Mouse (Mus musculus): ENCODE data around the gene Slc35e3.
"Not testable (repeated sequence)": the region's sequence is repeated elsewhere in the genome, so short reads cannot be mapped to it uniquely, and the experiment has no call there.

The Slc35e3 gene

DNA sequence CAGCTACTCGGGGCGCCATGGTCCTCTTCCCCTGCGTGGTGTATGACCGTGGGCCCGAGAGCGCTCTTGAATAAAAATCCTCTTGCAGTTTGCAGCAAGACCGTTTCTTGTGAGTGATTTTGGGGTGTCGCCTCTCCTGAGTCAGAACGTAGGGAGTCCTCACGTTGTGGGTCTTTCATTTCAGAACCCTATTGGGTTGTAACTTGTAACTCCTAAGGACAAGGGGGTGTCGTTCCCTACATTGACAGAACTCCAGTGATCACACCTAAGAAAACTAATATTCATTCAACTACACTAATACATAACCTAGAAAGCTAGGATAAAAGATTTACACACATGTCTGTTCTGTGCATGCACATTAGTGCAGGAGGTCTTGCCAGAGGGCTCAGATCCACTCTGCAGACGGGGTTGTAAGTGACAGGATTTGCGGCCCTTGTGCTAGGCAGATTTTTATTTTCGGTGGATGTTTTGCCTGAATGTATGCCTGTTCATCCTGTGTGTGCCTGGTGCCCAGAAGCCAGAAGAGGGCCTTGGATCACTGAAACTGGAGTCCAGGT lies 3.7 kb upstream of the Slc35e3 start:
- no peak for DNase-seq (ENCODE audit: low spot score)

DNA sequence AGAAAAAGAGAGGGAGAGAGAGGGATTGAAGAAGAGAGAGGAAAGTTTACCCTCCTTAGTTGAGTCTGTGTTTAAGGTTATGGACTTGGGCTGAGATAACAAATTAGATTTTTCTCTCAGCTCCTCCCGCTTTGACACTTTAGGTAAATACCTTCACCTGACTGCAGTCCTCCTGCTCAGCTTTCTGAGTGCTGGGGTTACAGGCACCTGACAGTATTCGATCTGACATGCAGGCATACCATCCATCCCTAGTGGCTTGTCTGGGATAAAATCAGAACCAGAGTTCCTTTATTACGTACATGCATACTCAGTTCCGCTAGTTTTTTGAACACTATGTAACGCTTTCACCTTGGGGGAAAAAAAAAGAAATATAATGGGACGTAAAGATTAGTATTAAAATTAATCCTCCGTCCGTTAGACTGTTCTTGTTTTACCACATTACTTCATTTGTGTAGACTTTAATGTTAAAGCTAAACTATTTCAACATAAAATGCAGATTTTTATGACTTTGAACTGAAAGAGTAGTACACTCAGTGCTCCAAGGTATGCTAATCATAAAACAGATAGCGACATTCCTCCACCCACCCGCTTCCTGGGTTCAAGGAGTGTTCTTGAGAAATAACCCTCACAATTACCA lies 3.0 kb upstream of the Slc35e3 start:
- DNase-seq (ENCODE audit: low spot score) = no peak

DNA sequence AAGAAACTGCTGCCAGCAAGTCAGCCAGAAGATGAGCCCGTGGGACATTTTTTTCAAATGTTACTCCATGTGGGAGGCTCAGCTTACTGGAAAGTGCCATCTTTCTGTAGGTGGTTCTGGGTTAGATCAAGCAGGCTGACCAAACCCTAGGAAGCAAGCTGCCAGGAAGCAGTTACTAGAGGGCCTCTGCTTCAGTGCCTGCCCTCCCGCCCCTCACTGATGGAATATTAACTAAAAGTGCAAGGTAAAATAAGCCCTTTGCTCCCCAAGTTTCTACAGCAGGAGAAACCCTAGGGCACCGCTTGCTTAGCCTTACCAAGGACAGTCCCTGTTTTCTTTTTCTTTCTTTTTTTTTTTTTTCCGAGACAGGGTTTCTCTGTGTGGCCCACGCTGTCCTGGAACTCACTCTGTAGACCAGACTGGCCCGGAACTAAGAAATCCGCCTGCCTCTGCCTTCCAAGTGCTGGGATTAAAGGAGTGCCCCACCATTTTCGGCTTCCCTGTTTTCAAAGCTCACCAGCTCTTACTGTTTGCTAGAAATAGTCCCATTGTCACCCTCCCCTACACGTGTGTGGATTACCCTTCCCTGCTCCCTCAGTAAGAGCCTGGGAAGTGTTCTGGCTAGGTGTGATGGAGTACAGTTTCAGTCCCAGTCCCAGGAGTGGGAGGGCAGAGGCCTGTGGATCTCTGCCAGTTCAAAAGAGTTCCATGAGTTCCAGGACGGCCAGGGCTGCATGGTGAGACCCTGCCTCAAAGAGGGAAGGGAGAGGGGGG lies 2.3 kb upstream of the Slc35e3 start:
- DNase-seq (ENCODE audit: low spot score) = no peak

DNA sequence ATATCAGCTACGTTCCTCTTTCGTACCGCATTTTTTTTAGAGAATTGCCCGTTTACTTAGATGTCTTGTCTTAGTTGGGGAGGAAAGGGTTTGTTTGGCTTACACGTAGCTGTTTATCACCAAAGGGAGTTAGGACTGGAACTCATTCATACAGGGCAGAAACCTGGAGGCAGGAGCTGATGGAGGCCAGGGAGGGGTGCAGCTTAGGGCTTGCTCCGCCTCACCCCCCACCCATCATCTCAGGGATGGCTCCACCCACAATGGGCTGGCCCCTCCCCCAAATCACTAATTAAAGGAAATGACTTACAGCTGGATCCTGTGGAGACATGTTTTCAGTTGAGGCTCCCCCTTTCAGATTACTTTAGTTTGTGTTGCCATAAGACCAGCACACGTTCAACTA lies 1.5 kb upstream of the Slc35e3 start:
- no peak for DNase-seq (ENCODE audit: low spot score)

DNA sequence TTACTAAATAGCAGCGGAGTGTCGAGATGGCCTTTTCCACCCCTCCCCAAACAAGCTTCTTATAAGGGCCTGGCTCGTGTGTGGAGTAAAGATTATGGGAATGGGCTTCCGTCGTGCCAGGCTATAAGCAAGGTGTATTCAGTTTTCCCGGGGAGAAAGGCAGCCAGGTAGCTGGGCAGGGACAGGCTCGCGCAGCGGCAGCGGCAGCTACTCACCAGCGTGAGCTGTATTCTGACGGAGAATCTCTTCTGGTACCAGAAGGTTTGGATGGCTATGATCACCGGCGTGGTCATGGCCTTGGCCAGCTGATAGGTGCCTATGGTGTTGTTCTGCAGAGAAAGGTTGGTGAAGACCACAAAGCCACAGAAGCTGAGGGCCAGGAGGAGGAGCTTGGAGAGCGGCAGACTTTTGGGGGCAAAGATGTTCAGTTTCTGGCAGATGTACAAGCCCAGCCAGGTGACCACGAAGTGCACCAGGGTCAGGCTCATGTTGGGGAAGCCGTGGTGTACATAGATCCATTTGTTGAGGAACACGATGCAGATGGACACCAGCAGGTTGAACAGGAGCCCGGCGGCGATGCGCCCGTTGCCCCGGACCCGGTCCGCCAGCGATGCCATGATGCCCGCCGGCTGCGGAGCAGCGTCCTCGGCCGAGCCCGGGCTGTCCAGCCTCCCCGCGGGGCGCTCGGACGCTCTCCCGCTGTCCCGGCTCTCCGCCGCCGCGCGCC lies 432 bp downstream of the Slc35e3 start:
- DNase-seq (ENCODE audit: low spot score) = not testable (repeated sequence)

DNA sequence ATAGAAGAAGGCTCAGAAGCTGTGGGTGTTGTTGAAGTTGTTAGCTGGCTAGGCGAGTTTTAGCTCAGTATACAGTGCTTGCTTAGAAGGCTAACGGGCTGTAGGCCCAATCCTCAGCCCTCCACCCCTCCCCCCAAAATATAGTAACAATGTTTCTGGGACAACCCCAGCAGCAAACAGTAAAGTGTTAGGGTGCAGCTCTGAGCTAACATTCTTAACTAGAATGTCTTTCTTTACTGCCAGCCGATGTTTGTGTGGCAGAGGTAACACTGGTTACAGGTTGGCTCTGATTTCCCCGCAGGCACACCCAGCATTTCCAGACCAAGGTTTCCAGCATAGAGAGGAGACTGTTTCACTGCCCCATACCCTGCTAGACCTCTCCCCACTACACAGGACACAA lies 2.2 kb downstream of the Slc35e3 start:
- no peak for DNase-seq (ENCODE audit: low spot score)

DNA sequence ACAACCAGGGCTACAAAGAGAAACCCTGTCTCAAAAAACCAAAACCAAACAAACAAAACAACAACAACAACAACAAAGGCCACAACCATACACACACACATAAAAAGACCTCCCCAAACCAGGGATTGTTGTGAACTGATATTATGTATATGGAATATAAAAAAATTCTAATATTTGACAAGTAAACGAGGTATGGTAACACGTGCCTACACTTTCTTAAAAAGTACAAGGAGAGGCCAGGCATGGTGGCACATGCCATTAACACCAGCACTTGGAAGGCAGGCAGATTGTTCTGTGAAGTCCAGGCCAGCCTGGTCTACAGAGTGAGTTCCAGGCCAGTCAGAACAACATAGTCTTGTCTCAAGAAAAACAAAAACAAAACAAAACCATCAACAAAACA lies 3.0 kb downstream of the Slc35e3 start:
- DNase-seq (ENCODE audit: low spot score) = no peak

DNA sequence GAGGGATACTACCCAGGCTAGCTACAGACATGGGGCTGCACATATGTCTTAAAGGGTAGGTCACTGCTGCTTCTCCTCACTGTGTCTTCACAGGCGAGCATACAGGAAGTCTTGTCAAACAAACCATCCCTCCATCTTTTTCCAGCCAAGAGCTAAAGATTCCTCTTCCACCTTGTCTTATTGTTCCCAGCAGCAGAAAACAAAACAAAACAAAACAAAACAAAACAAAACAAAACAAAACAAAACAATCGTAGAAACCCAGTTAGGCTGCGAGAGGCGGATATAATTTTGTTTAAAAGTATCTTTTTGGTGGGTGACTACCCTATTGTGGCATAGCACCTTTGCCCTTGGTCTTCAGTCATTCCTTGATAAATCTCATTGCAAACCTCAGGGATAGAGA lies 3.5 kb downstream of the Slc35e3 start:
- no peak for DNase-seq (ENCODE audit: low spot score)

DNA sequence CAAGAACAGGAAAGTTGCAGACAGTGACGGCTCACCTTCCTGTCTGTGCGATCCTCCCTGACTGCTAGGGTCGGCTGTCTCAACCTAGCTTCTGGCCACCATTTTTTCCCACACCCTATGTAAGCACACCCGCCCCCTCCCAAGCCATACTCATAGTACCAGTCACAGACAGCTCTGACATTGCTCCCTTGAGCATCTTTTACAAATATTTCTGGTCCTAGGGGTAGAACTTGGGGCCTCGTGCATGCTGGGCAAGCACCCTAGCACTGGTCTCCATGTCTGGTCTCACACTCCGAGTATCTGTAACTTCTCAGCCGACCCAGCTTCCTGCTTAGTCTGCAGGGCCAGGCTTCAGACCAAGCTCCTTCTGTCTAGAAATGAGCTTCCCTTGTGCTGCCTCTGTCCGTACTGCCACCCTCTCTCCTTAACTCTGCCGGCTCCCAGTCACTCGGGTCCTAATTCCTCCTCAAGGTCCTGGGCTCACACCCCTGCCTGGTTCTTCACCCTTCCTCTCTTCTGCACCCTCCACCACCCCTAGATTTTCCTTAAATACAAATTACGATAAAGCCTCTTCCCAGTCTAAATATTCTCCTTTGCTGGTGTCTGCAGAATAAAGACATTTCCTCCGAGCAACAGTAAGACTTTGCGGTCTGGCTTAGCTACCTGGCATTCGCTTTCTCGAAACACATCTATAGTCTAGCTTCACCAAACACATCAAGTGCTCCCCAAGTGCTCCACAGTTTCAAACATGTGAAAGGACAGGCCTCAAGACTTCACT lies 4.3 kb downstream of the Slc35e3 start:
- DNase-seq (ENCODE audit: low spot score) = no peak

DNA sequence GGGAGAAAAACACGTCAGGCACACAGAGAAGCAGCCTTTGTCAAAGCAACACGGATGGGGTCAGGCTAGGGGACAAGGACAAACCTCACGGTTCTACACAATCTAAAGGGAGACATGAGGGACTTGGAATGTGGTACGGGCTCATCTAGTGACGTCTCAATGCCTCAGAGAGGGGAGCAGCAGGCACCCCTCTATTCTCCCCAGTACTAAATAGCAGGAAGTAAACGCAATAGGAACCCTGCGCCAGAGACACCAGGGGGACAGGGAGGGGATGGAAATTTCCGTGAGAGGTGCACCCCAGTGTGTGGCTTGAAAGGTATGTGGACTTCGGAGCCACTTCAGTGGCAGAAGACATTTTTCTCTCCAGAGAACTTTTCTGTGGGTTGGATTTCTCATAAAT lies 5.2 kb downstream of the Slc35e3 start:
- no peak for DNase-seq (ENCODE audit: low spot score)

DNA sequence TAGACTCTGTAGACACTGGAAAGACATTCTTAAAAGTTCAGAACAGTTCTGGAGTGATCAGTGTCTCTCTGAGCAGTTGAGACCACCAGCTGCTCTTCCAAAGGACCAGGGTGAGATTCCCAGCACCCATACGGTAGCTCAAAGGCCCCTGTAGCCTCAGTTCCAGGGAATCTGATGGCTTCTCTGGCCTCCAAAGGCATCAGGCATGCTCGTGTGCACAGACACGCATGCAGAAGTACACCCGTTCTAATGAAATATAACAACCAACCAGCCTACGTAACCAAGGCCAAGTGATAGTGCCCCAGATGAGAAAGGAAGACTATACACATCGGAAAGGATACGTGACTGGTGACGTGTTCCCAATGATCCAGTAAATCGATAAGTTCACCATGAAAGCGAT lies 6.0 kb downstream of the Slc35e3 start:
- no peak for DNase-seq (ENCODE audit: low spot score)

DNA sequence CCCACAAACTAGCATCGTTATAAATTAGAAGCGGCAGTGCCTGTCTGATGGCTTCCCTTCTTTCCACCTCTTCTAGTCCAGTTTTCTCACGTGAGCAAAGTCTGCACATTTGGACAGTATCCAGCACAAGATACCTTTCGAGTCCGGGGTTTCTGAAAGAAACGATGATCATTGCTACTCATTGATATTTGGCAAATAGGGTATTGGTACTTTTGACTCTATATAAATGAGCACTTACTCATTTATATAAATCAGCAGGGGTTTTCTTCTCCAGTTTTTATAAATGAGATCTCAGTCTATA lies 6.6 kb downstream of the Slc35e3 start:
- DNase-seq (ENCODE audit: low spot score) = no peak

DNA sequence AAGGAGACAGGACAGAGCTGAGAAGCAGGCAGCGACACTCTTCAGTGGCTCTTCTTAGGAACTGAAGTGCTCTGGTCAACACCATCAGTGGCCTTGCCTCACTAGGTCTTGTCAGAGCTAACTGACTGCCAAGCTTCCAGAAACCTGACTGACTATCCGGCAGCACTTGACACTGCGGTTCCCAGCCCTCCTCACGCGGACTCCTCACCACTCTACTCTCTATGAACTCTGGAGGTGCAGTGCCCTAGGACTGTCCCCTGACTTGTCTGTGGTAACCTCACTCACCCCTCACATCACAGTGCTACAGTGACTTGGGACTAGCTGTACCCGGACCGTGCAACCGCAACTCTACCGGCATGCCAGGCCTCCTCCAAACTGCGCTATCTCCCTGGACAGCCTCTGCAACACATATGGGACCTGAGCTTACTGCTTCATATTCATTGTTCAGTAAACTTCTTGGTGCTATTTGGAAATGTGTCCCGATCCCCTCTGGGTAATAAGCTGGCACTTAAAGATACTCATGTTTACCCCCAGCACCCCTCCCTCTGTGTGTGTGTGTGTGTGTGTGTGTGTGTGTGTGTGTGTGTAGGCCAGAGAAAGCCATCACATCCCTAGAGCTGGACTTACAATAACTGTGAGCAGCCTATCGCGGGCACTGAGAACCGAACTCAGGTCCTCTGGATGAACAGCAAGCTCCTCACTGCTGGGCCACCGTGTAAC lies 7.1 kb downstream of the Slc35e3 start:
- no peak for DNase-seq (ENCODE audit: low spot score)

DNA sequence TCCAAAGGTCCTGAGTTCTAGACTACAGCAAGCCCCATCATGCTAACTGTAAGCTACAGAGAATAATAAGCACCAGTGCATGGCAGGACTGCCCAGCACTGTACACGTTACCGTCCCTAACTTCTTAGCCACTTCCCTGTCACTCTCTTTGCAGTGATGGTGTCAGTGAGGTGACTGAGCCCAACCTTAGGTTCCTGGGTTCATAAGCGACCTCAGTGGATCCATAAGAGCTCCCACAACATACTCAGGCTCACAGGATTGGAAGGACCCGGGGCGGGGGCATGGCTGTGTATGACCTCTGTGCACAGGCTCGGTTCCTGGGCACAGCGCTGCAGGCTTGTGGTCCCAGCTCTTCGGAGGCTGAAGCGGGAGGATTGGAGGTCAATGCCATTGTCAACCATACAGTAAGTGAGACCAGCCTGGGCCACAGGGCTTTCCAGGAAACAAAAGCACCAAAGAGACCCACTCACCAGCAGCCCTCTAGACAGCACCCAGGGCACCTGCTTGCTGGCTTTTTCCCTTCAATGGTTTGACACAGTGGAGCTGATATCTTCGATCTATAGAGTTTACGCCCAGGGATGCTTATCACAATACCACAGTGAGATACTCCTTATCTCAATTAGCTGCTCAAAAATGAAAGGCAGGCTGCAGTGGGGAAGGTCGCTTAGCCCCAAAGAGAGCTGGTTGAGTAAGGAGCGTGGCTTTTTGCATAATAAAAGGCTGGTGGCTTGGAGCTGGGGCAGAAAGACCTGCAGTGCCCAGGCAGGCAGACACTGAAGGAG lies 7.8 kb downstream of the Slc35e3 start:
- DNase-seq (ENCODE audit: low spot score) = no peak

DNA sequence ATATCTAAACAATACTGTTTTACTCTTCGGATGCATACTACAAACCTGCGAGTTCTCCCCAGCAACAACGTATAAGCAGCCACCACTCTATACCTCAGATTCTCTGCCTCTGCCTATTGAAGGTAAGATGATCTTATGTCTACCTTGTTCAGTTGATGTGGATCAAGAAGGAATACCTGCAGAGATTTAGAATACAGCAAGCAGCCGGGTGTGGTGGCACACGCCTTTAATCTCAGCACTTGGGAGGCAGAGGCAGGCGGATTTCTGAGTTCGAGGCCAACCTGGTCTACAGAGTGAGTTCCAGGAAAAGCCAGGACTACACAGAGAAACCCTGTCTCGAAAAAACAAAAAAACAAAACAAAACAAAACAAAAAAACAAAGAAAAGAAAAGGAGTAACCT lies 8.7 kb downstream of the Slc35e3 start:
- DNase-seq (ENCODE audit: low spot score) = not testable (repeated sequence)

DNA sequence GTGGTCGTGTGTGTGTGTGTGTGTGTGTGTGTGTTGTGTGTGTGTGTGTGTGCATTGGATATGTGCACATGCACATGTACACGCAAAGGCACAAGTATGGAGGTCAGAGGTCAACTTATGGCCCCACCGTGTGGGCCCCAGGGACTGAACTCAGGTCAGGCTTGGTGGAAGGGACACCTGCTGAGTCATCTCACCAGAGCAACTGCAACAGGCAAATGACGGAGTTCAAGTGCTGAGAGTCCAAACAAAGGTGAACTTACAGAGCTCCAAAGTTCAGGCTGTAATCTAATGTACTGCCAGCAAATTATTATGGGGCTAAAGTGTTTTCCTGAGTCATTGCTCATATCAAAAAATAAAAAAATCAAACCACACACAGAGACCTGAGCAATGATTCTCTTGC lies 9.1 kb downstream of the Slc35e3 start:
- no peak for DNase-seq (ENCODE audit: low spot score)

DNA sequence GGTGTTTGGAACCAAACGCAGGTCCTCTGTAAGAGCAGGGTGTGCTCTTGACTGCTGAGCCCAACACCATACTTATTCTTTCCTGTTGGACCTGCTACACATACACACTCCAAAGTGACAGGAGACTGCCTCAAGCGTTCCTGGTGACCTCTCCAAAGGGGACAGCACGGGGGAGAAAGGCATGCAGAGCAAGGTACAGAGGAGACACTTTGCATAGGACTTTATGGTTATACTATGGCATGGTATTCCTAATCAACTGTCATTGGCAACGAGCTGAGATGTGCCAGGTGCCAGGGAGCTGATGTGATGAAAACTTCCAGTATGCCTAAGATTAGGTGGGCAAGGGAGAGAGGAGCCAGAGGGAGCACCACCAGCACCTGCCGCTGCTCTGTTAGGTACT lies 9.6 kb downstream of the Slc35e3 start:
- DNase-seq (ENCODE audit: low spot score) = no peak

DNA sequence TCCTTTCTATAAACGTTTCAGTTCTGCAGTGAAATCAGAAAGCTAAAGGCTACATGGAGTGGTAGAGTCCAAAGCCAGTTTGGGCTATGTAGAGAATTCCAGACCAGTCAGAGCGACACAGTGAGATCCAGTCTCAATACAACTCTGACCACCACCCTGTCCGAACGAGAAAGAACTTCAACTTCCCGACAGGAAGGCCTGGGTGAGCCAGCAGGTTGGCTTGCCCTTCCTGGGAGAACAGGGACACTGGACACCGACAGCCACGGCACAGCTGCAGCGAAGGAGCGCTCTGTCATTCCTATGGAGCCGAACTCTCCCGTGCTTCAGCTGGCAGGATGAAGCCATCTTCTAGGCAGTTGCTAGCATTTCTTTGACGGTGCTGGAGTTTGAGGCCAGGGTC lies 10.8 kb downstream of the Slc35e3 start:
- not testable (repeated sequence) for DNase-seq (ENCODE audit: low spot score)

DNA sequence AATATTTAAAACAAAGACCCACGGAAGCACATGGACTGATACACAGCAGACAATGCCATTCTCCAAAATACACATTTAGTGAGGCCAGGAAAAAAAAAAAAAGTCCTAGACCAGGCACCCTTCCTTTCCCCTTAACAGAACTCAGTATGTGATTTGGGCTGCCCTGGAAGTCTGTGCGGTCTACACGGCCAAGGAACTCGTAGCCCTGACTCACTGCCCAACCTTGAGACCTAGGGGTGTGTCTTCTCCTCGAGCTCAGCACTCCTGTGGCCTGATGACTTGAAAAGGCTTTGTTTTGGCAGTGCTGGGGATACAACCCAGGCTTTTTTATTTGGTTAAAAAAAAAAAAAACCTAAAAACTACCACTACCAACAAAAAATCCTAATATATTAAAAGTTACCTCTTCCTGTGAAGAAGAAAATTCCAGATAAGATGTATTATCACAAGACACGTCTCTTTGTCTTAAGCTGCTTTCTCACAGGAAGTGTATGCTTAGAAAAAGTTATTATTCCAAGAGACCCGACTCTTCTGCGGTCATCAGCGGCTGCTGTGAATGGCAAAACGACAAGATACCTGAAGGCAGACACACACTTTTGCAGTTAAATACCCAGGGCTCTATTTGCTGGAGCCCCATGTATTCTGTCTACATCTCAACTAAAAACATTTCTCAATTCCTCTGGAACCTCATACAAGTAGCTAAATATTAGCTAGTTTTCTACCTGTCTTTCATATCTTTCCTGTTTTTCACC lies 11.9 kb downstream of the Slc35e3 start:
- not testable (repeated sequence) for DNase-seq (ENCODE audit: low spot score)

DNA sequence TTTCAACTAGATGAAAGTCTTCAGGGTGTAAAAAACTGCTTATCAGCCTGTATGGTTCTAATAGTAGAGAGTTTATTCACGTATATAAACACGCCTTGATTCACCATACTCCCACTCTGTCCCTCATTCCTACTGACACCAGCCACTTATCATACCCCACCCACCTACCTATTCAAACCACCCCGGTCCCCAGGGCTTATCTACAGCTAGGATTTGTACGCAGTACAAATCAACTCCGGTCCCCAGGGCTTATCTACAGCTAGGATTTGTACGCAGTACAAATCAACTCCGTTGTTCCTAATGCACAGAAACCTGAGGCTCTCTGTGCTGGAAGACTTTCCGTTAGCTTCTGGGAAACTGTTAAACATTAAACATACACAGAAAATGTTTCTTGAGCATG lies 12.5 kb downstream of the Slc35e3 start:
- DNase-seq (ENCODE audit: low spot score) = not testable (repeated sequence)
